Mouse (Mus musculus) limb, embryonic 15.5 days (tissue): Measurements from ENCODE around the gene Flt1. TPM values are rescaled to one million over a fixed set of nuclear protein-coding genes. Genes with fewer than 3 reads are reported as not detected.

Source experiments
- ATAC-seq: fragments of 200-750 bp; cut with Nextera tagmentation; 2 replicates; pipeline ENCODE4 v1.8.0; 2017; ENCODE audit warnings: low read depth, moderate TSS enrichment; ENCODE audit not compliant: insufficient number of reproducible peaks, low FRiP score, low TSS enrichment
- H3K27ac ChIP-seq: fragments of 300-500 bp; sonication (generic); 2 replicates; pipeline ENCODE4 v1.5.1; 2015; ENCODE audit warnings: moderate library complexity, mild to moderate bottlenecking, inconsistent platforms
- H3K27me3 ChIP-seq: fragments of 300-500 bp; sonication (generic); 2 replicates; pipeline ENCODE4 v1.6.1; 2015; ENCODE audit warnings: inconsistent platforms
- H3K36me3 ChIP-seq: fragments of 300-500 bp; sonication (generic); 2 replicates; pipeline ENCODE4 v1.6.1; 2015; ENCODE audit warnings: inconsistent platforms
- H3K4me1 ChIP-seq: fragments of 300-500 bp; sonication (generic); 2 replicates; pipeline ENCODE4 v1.6.1; 2015; ENCODE audit warnings: inconsistent platforms
- H3K4me2 ChIP-seq: fragments of 300-500 bp; sonication (generic); 2 replicates; pipeline ENCODE4 v1.6.1; 2015; ENCODE audit warnings: mild to moderate bottlenecking, inconsistent platforms
- H3K4me3 ChIP-seq: fragments of 300-500 bp; sonication (generic); 2 replicates; pipeline ENCODE4 v1.5.1; 2015; ENCODE audit warnings: mild to moderate bottlenecking, inconsistent platforms
- H3K9ac ChIP-seq: fragments of 300-500 bp; sonication (generic); 2 replicates; pipeline ENCODE4 v1.6.1; 2015; ENCODE audit warnings: inconsistent platforms
- H3K9me3 ChIP-seq: fragments of 300-500 bp; sonication (generic); 2 replicates; pipeline ENCODE4 v1.6.1; 2016; ENCODE audit warnings: inconsistent platforms
- WGBS: fragments of 180-500 bp; shearing (Covaris S2); methylation state at CpG from one replicate; pipeline ENCODE4 v1.1.7; 2015; 5-methylcytosine and 5-hydroxymethylcytosine counted together
- polyA plus RNA-seq: library from polyadenylated mRNA; unstranded; fragments of >200 nt; fragmentation: Nextera tagmentation; extraction: Ambion mirVana; gene quantifications from 2 replicates; pipeline ENCODE4 v1.2.1, GENCODE M21; 2015

Flt1 gene
- polyA plus RNA-seq, 1 experiment from 2014 or later = 12.2 TPM

DNA sequence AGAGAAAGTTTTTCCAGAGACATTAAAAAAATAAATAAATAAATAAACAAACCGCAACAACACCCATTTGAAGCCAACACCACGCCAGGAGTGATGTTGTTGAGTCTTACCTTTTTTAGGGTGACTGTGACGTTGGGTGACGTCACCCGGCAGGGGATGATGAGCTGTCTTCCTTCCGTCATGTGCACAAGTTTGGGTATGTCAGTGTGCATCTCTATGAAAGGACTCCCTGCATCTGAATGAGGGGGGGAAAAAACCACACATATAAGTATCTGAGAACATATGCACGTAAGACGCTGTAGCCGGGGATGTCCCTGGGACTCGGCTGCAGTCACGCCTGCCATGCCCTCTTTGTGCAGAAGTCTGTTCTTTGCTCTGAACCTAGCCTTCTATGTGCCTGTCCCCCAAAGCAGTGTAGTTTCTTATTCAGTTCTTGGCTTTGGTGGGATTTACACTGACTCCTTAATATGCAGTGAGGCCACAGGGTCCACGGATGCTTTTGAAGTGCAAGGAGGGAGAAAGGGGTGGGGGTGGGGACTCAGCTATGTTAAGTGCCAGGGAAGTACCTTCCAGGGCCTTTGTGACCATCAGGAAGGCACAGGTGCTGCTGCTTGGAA, 42.0 kb downstream of the Flt1 start:
- Histone ChIP-seq H3K36me3 (no peaks in the 10 kb centered on the region), H3K4me3 (no peak overlapping the region), H3K27ac (no peak overlapping the region), H3K4me2 (no peak overlapping the region), H3K9me3 (no peaks in the 10 kb centered on the region), H3K27me3 (no peaks in the 10 kb centered on the region), H3K4me1 (no peaks in the 10 kb centered on the region), H3K9ac (no peak overlapping the region)
- no peak for ATAC-seq
- 85% methylated on average over 12 of the region's 12 CpGs for WGBS

DNA sequence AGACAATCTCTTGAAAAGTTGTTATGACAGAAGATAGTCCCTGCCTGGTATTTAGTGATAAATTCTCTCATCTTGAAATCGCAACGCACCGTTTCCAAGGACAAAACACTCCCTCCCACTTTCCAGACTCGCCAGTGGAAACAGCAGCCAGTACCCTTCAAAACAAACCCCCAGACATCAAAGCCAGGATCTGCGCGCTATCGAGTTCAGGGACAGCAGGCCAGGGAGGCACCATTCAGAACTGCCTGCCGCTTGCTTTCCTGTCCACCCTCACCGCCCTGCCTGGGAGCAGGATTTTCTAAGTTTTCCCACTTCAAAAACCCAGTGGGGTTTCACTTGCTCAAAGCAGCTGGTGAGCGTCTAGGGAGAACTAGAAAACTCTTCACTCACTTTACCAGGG, 44.6 kb downstream of the Flt1 start:
- no peak overlapping the region for H3K27ac ChIP-seq
- no peaks in the 10 kb centered on the region for H3K27me3 ChIP-seq
- no peak for ATAC-seq
- H3K9ac ChIP-seq = no peak overlapping the region
- no peak overlapping the region for H3K4me3 ChIP-seq
- H3K36me3 ChIP-seq = no peaks in the 10 kb centered on the region
- no peaks in the 10 kb centered on the region for H3K4me1 ChIP-seq
- WGBS = 32% methylated on average over 10 of the region's 10 CpGs
- no peaks in the 10 kb centered on the region for H3K9me3 ChIP-seq
- H3K4me2 ChIP-seq = no peak overlapping the region

DNA sequence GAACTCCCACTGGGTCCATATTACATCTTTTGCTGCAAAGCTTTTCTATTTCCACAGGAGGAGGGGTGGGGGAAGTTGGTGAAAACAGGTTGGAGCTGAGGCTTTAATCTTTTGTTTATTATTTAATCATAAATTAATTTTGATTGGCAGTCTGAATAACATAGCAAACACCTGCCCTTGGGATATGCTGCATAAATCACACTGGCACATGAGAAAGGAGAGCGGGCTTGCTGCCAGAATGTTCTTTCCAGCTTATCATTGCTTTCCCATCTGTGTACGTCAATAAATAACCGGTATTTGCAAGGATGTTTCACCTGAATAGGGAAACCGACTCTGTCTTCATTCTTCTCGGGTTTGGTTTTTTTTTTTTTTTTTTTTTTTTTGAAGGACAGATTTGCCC, 45.1 kb downstream of the Flt1 start:
- no peak overlapping the region for H3K4me2 ChIP-seq
- no peaks in the 10 kb centered on the region for H3K27me3 ChIP-seq

GRCm38 (mm10) chr5:147679316-147679715, 46.5 kb downstream of the Flt1 start:
- Histone ChIP-seq H3K27ac (no peak overlapping the region), H3K9me3 (no peaks in the 10 kb centered on the region), H3K4me2 (no peak overlapping the region), H3K4me3 (no peak overlapping the region), H3K27me3 (no peaks in the 10 kb centered on the region), H3K9ac (no peak overlapping the region), H3K4me1 (no peaks in the 10 kb centered on the region), H3K36me3 (no peaks in the 10 kb centered on the region)
- no peak for ATAC-seq
- 83% methylated on average over 12 of the region's 12 CpGs for WGBS

More for the DNA sequence above, 45.1 kb downstream of the Flt1 start:
- Histone ChIP-seq H3K9me3 (no peaks in the 10 kb centered on the region), H3K9ac (no peak overlapping the region), H3K36me3 (no peaks in the 10 kb centered on the region), H3K4me3 (no peak overlapping the region), H3K27ac (no peak overlapping the region), H3K4me1 (no peaks in the 10 kb centered on the region)
- WGBS = 50% methylated on average over 5 of the region's 5 CpGs
- no peak for ATAC-seq

DNA sequence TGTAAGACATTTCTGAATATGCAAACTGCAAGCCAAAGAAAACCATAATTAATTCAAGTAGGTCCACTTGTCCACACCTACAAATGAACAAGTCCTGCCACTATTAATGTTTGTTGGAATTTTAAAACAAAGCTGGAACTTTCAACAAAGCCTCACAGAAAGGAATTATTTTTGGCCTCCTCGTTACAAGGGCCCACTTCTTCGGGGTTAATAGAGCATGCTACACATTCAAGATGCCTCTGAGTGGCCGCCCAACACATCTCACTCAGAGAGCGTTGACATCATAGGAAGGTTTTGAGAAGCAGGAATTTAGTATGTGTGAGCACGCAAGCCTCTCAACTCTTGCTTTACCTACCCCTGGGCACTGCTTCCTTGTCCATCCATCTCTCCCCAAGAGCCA, 50.0 kb downstream of the Flt1 start:
- no peaks in the 10 kb centered on the region for H3K36me3 ChIP-seq
- H3K27me3 ChIP-seq = no peaks in the 10 kb centered on the region
- 85% methylated on average over 5 of the region's 5 CpGs for WGBS
- no peaks in the 10 kb centered on the region for H3K4me1 ChIP-seq
- H3K4me3 ChIP-seq = no peak overlapping the region
- ATAC-seq = no peak
- no peak overlapping the region for H3K4me2 ChIP-seq
- no peaks in the 10 kb centered on the region for H3K9me3 ChIP-seq
- no peak overlapping the region for H3K9ac ChIP-seq
- H3K27ac ChIP-seq = no peak overlapping the region

GRCm38 (mm10) chr5:147671765-147672424, 53.9 kb downstream of the Flt1 start:
- Histone ChIP-seq H3K4me1 (no peaks in the 10 kb centered on the region), H3K36me3 (no peaks in the 10 kb centered on the region), H3K4me2 (no peak overlapping the region), H3K9me3 (no peaks in the 10 kb centered on the region), H3K27ac (no peak overlapping the region), H3K4me3 (no peak overlapping the region), H3K27me3 (no peaks in the 10 kb centered on the region), H3K9ac (no peak overlapping the region)
- 77% methylated on average over 19 of the region's 19 CpGs for WGBS
- ATAC-seq = no peak

- Histone ChIP-seq H3K27ac (no peak overlapping the region), H3K9me3 (no peaks in the 10 kb centered on the region), H3K9ac (no peak overlapping the region), H3K4me3 (no peak overlapping the region), H3K4me1 (no peaks in the 10 kb centered on the region), H3K4me2 (no peak overlapping the region), H3K36me3 (no peaks in the 10 kb centered on the region), H3K27me3 (no peaks in the 10 kb centered on the region)
- 86% methylated on average over 15 of the region's 15 CpGs for WGBS
- no peak for ATAC-seq
Observed at GRCm38 (mm10) chr5:147668637-147669344, 57.0 kb downstream of the Flt1 start.

DNA sequence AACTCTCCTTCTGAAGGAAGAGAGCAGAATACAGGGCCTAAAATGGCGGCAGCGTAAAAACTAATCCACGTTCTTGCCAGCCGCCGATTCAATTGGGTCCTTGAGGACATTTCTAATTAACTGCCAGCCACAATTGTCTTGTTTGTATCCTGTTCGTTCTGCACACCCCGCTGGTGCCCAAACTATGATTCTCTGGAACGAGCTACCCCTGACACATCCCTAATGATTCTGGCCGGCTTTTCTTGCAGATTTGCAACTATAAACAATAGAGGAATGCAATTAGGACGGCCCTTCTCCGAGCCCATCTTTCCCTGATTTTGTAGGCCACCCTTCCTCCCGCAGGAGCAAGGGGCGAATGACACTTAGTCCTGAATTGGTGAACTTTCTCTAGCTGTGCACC, 59.9 kb downstream of the Flt1 start:
- H3K9ac ChIP-seq = no peak overlapping the region
- no peak overlapping the region for H3K27ac ChIP-seq
- no peak overlapping the region for H3K4me3 ChIP-seq
- no peaks in the 10 kb centered on the region for H3K4me1 ChIP-seq
- WGBS = 81% methylated on average over 13 of the region's 13 CpGs
- ATAC-seq = no peak
- H3K36me3 ChIP-seq = no peaks in the 10 kb centered on the region
- no peaks in the 10 kb centered on the region for H3K27me3 ChIP-seq
- H3K4me2 ChIP-seq = no peak overlapping the region
- no peaks in the 10 kb centered on the region for H3K9me3 ChIP-seq

DNA sequence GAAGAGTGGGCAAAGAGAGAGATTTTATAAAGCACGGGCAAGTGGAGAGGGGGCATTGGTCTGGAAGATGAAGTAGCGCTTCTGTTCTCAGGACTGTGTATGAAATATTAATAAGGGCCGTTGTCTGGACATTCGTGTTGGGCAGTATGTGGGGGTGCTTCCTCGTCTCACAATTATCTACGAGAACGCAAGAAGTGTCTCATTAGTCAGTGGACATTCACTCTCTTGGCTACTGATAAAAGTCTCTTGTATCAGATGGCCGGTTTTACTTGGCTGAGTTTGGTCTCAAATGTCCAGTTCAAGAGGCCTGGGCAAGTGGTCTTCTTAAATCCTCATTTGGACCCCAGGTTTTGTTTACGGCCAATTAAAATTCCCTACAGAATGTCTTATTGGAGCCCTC, 60.4 kb downstream of the Flt1 start:
- H3K4me1 ChIP-seq = no peaks in the 10 kb centered on the region
- H3K9ac ChIP-seq = no peak overlapping the region
- ATAC-seq = no peak
- no peak overlapping the region for H3K4me3 ChIP-seq
- no peak overlapping the region for H3K27ac ChIP-seq
- no peak overlapping the region for H3K4me2 ChIP-seq
- no peaks in the 10 kb centered on the region for H3K36me3 ChIP-seq
- 86% methylated on average over 9 of the region's 9 CpGs for WGBS
- no peaks in the 10 kb centered on the region for H3K27me3 ChIP-seq
- no peaks in the 10 kb centered on the region for H3K9me3 ChIP-seq

DNA sequence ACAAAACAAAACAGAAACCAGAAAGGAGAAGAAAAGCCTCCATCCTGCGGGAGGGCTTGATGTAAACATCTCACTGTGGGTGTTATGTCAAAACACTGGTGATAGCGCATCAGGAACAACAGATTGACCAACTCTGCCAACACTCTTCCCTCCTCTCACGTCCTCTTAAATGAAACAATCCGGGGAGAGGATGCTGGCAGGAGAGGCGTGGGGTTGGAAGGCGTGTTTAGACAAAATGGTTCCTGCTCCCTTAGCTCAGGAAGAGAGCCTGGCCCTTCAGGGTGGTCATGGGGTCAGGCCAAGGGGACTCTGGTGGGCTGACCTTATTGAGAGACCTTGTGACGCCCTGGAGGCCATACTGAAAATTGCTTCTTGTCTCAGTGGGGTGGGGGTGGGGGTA, 65.9 kb downstream of the Flt1 start:
- Histone ChIP-seq H3K36me3 (no peaks in the 10 kb centered on the region), H3K4me1 (no peaks in the 10 kb centered on the region), H3K9ac (no peak overlapping the region), H3K27me3 (no peaks in the 10 kb centered on the region), H3K4me2 (no peak overlapping the region), H3K4me3 (no peak overlapping the region), H3K27ac (no peak overlapping the region), H3K9me3 (no peaks in the 10 kb centered on the region)
- no peak for ATAC-seq
- WGBS = 80% methylated on average over 7 of the region's 7 CpGs

DNA sequence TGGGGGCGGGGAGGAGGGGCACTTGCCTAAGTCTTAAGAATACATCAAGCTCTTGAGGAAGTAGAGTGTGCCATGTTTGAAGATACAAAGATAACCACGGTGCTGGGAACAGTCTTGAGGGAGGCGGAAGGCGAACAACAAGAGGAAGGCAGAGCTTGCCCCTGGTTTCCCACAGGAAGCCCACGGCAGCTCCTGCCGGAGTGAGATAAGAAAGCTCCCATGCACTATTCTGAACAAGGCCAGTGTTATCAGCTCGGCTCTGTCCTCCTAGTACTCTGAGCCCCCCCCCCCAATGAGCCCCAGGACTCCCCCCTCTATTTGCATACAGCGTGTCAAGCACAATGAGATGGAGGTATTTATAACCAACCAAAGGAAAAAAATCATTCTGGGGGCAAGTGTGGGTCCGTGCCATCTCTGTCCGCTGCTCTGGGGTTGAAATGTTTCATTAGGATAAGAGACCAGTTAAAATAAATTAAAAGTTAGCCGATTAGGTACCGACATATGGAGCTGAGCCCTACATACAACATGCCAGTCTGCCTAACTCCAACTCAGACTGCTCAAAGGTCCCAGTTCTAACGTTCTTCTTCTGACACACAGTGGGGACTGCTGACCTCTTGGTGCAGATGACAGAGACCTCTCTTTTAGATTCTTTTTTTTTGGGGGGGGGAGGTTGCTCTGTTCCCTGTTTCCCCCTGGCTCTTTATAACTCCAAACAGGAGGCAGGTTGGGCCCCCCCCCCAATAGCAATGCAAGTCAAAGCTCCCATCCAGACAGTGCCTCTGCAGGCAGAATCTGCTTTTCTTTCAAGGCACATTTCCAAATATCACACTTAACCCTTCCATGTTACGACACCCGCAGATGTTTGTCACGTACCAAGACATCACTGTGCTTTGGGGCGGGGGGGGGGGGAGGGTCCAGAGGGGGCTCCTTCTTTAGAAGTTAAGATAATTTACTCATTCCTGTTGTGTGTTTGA, 67.6 kb downstream of the Flt1 start:
- ATAC-seq = no peak

More for the DNA sequence above, 67.6 kb downstream of the Flt1 start:
- H3K9me3 ChIP-seq = no peaks in the 10 kb centered on the region
- H3K4me1 ChIP-seq = no peaks in the 10 kb centered on the region
- no peak overlapping the region for H3K27ac ChIP-seq
- no peaks in the 10 kb centered on the region for H3K27me3 ChIP-seq
- no peak overlapping the region for H3K4me2 ChIP-seq
- no peaks in the 10 kb centered on the region for H3K36me3 ChIP-seq
- no peak overlapping the region for H3K4me3 ChIP-seq
- H3K9ac ChIP-seq = no peak overlapping the region
- WGBS = 68% methylated on average over 17 of the region's 17 CpGs
